Mouse (Mus musculus) WW6 (cell line): ENCODE measurements around the gene Rcor1.

ENCODE experiments used
- DNase-seq: peaks from one replicate; pipeline ENCODE4 v3.0.0-alpha.2; 2013; ENCODE audit warnings: low read depth, low spot score

The Rcor1 gene

DNA sequence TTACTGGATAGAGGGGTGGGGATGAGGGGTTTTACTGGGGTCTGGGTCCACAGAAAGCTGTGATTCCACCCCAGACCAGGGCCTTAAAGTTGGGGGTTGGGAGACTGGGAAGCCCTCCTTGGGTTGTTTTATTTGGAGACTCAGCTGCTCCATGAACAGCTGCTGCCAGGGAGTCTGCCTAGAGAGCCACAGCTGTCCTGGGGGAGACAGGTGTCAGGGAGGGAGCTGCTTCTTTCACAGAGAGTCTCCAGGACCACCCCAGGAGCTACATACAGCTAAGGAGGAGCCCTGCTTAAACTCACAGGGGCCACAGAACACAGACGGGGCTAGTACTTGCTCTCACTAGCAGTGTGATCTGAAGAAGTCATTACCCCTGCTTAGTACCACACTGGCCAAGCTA, 18.0 kb upstream of the Rcor1 start:
- DNase-seq, result no peak

DNA sequence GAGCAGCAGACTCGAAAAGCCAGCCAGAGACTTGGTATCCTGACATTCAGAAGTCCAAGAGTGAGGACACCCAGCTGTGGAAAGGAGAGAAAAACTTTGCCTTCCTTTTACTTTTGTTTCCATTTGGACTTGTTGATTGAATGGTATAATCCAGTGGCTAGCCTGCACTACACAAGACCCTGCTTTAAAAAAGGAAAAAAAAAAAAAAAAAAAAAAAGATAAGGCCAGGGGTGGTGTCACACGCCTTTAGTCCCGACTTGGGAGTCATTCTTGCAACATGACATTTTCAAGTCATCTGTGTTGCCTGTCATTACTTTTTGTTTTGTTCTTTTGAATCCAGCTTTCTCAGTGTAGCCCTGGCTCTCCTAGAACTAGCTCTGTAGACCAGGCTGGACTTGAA, 17.6 kb upstream of the Rcor1 start:
- DNase-seq, result no peak

DNA sequence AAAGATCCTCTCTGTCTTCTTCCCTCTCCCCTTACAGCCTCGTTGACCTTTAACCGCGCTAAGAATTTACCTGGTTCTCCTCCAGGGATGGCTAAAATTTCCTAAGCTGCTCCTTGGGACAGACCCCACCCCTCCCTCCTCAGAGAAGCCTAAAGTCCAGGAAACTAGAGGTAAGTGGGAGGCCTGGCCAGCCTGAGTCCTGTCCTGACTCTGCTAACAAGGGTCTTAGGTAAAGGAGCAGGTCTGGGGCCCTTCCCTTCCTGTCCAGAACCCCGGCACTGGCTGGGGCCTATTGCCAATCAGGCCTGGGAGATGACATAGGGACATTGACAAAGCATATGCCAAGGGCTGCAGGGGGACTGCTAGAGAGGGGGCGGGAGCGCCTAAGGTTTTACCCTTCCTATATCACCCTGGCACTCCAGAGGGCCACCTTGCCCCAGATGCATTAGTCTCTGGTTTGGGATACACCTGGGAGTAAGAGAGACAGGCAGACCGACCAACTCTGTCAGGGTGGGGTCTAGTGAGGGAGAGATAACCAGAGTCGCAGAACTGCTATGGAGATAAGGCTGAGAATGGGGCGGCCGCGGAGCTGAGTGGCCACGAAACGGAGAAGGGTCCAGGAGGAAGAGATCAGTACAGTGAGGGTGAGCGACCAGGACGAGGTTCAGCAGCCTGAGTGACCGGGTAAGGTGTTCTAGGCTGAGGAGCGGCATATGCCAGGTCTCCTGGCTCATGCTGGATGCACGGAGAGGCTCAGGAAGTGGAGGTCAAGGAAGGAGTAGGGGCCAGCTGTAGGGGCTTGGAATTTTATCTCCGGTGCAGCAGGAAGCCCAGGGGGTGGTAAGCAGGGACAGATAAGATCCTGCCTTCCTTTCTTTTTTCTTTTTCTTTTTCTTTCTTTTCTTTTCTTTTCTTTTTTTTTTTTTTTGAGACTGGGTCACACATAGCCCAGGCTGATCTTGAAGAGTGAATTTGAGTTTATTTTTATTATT, 10.7 kb upstream of the Rcor1 start:
- DNase-seq, result no peak

DNA sequence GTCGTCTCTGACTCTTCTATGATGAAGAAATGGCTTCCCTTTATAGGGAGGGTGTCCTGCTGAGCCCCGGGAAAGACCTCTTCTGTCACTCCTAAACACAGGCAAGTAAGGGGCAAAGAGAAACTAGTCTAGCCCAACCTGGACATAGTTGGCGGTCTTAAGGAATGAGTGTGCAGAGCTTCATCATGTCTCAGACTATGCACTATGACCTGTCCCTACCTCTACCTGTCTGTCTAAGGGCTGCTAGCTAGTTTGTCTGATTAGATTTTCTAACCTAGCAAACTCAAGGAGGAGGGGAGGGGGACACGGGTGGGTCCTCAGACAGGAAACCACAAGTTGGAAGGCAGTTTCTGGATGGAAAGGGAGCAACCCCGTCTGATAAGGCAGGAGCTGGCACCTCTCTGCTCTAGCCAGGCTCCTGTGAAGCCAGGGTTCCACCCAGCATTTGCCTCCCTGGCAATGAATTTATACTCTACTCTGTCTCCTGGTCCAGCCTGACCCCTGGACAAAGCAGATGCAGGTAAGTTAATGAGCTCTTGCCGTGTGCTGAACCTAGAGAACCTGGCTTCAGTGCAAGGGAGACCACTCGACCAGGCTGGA, 9.8 kb upstream of the Rcor1 start:
- no peak for DNase-seq

DNA sequence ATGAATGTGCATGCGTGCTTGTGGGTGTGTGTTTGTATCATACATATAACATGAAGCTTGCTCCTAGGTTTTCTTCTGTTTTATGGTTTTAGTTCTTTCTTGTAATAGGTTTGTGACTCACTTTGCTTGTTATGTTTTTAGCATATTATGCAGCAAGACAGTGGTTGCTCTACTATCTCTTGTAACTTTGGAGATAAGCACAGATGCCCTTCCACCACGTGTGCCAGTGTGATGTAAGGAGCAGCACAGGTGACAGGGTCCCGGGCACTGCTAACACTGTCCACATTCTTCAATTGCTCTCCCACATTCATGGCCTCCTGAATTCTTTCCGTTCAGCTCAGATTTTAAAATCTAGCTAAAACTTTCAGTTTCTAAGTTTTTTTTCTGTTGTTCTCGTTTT, 6.3 kb upstream of the Rcor1 start:
- DNase-seq, result no peak

DNA sequence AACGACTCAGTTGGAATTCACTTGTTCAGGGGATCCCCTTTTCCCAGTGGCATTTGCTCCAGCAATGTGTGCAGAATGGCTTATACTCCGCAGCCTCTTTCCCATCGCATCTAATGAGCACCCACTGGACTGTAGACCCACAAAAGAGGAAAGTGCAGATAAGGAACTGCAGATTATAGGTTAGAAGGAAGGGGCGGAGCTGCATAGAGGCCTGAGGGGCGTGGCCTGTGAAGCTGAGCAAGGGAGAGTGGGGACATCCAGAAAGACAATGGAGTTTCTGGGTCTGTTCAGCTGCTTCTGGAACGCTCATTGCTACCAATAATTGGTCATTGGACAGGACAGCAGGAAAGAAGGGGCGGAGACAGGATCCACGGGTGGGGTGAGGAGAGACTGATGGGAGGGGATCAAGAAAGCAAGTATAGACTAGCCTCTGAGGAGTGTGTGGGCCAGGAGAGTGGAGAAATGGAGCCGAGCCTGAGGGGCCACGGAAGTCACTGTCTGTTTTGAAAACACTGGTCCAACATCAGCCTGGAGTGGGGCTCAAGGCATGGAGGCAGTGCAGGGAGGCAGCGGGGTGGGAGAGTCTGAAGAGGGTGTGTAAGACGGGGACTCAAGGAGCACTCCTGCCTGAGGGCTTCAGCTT, 3.8 kb upstream of the Rcor1 start:
- DNase-seq, result no peak

DNA sequence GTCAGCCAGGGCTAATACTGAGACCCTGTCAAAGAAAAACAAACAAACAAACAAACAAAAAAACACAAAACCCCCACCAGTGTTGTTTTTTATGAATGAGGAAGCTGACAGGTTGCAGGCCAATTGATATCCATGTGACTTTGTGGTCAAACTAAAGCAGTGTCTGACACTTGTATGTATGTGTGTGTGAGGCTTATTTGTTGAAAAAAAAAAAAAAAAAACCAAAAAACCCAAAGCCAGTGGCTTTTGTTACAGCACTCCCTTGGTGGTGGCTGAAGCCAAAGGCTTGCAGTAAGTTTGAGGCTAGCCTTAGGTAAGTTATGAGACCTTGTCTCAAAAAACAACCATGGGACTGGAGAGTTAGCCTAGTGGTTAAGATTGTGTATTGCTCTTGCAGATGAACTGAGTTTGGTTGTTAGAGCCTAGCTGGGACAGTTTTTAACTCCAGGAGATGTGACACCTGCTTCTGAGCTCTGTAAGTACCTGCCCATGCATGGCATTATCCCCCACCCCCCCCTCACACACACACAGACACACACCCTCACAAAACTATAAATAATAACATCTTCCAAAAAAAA, 2.9 kb upstream of the Rcor1 start:
- DNase-seq, result no peak

DNA sequence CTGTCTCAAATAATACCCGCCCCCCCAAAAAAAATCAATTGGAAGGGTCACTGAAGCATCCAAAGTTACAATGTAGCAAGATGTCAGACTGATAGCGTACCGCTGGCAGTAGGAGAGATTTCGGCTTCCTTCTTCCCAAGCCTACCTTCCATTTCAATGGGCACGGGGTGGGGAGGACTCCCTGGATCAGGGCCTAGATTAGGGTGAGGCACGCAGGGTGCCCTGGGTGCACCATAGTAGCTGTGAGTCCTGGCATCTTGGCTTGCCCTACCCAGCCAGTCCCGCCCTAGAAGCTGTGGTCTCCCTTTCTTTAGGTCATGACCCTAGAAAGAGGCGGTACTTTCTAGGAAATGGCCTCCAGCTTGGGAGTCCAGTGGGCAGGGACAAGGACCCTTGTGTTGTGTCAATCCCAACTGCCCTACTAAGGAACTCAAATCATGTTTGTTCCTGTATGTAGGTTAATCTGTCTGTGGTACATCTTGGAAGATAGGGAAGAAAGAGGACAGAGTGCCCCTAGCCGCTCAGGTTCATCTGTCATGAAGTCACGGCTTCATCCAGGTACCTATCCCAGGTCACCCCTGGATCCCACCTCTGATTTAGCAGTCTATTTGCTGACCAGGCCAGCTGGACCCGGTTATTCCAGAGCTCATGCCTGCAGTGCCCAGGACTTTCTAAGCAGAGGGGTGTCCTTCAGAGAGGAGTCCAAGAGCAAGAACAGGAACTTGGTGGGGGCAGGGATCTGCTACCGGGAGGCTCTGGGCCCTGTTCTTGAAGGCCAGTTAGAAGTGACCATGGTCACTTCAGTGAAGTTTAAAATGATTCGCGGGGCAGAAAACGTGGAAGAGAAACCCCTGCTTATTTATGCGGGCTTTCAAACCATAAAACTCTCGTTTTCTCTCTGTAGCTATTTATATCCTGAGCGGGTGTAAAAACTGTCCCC, 1.6 kb upstream of the Rcor1 start:
- DNase-seq, result no peak

DNA sequence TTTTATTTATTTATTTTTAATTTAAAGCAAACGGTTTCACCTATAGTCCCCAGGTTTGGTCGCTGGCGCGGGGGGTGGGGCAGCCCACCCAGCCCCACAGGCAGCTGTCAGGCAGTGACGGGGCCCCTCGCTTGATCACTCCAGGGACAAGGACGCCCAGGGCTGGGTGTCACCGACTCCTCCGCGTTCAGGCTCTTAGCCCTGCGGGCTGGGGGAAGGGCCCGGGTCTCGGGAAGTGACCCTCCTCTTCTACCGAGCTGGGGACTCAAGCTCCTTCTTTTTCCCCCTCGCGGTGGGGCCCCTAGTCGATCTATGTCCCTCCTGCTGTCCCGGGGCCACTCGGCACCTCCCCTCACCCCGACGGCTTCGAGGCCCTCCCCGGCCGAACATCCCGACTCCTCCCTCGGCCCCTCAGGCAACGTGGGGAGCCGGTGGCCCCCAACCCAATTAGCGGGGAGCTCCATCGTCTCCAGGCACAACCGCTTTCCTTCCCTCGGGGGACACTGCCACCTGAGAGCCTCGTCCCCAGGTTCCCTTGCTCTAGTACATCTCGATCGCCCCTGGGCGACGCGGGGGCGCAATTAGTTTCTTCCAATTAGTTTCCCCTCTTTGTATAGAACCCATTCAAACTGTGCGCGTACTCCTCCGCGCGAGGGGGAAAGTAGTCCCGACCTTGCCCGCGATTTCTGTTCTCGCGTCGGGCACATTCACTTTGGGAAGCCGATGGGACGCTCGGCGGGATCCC, 748 bp upstream of the Rcor1 start:
- no peak for DNase-seq

DNA sequence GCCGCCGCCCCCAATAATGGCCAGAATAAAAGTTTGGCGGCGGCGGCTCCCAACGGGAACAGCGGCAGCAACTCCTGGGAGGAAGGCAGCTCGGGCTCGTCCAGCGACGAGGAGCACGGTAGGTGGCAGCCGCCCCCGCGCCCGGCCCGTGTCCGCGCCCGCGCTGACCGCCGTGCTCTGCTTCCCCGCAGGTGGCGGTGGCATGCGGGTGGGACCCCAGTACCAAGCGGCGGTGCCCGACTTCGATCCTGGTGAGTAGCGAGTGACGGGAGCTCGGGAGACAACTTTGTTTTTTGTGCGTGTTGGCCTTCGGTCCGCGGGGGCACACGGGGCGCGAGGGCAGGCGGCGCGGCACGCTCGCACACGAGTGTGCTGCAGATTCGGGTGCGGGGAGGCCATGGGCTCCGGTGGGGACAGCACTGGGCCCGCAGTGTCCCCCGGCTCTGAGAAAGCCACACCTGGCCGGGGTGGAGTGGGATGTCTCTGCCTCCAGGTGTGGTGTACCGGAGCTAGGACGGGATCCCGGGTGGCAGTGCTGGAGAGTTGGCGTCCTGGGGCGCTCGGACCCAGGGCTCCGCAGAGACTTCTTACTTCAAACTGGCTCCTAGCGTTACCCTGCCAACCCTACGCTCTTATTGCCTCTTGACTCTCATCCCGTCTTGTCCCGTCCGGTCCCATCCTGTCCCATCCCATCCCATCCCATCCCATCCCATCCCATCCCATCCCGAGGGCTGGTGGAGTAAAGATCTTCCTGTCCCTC, 800 bp downstream of the Rcor1 start:
- DNase-seq, result no peak

DNA sequence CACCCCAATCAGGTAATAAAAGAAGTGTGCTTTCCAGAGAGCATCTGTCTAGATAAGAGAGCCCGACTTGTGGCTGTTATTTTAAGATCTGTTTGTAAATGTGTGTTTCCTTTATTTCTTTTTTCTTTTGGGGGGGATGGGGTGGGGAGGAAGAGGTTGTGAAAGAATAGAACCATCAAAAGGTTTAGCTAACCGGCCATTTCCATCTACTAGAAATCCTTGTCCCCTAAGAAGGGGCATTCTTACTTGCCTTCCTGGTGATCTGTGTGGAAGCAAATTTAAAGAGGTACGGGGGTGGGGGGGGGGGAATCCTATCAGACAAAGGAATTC, 1.3 kb downstream of the Rcor1 start:
- no peak for DNase-seq

DNA sequence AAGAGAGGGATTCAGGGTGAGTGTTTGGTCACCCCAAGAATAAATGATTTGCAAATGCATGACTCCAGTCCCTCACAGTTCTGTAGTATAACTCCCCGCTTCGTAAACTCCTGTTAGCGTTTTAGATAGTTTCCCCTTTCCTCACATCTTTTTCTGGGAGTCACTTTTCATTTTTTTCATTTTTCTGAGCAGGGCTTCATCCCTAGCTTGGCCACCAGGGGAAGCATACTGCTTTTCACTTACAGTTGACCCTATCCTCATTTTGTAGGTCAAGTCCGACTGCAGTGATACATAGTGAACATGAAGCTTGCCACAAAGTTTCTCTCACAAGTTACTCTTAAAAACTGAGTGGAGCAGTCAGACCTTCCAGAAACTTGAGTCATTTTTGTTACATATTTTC, 2.0 kb downstream of the Rcor1 start:
- DNase-seq, result no peak

DNA sequence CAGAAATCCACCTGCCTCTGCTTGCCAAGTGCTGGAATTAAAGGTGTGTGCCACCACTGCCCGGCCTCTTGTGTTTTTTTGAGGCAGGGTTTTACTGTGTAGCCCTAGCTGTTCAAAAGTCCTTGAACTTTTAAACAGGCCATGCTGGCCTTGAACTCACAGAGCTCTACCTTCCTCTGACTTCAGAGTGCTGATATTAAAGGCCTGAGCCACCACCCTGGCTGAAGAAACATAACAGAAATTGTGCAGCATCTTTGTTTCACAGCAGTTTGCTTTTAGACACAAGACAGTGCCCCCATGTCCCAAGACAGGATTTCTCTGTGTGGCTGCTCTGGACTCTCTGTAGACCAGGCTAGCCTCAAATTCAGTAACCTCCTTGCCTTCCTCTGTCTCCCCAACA, 3.2 kb downstream of the Rcor1 start:
- no peak for DNase-seq

DNA sequence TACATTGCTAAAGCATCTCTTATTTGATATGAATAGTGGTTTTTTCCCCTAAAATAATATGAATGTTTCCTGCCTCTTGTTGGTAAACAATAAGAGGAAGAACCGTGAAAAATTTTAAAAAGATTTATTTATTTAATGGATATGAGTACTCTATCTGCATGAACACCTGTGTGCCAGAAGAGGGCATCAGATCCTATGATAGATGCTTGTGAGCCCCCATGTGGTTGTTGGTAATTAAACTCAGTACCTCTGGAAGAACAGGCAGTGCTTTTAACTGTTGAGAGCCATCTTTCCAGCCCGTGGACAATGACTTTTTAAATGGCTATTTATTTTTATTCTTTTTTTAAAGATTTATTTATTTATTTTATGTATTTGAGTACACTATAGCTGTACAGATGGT, 5.7 kb downstream of the Rcor1 start:
- no peak for DNase-seq

DNA sequence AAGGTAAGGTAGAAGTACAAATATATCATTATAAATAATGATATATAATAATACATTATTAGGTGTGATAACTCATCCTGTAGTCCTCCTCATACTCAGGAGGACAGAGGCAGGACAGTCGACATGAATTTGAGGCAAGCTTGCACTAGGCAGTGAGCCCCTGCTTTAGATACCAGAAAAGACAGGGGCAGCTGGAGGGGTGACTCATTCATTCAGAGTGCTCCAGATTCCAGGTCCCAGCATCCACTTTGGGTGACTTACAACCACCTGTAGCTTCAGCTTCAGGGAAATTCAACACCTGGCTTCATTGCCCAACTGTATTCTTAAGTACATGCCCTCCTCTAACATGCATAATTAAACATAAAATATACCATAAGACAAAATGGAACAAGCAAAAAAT, 7.7 kb downstream of the Rcor1 start:
- no peak for DNase-seq

DNA sequence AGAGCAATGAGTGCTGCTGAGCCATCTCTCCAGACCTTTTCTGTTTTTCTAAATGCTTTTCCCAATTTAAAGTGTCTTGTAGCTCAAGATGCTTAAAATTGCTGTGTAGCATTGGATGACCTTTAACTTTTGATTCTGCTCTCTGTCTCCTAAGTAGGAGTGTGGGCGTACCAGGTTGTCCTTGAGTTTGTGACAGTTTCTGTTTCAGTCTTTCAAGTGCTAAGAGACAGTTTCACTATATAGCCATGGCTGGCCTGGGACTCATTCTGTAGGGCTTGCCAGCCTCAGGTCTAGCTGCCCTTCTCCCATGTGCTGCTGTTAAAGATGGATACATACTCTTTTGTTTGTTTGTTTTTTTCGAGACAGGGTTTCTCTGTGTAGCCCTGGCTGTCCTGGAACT, 9.1 kb downstream of the Rcor1 start:
- DNase-seq, result no peak

DNA sequence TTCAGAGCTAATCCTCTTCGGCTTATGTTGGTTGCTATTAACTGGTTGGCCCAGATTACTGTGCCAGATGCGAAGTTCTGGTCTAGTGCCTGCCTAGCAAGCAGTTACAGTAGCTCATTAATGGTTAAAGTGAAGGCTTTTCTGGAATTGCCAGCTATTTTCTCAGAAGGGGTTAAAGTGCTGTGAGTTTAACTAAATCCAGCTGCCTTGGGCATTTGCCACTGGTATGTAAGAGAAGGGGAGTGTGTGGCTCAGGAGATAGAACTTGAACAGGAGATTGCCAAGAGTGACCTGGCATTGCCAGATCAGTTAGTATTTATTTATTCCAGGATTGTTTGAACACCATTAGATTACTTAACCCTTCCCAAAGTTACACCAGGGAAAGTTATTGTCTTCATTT, 11.1 kb downstream of the Rcor1 start:
- DNase-seq, result no peak

DNA sequence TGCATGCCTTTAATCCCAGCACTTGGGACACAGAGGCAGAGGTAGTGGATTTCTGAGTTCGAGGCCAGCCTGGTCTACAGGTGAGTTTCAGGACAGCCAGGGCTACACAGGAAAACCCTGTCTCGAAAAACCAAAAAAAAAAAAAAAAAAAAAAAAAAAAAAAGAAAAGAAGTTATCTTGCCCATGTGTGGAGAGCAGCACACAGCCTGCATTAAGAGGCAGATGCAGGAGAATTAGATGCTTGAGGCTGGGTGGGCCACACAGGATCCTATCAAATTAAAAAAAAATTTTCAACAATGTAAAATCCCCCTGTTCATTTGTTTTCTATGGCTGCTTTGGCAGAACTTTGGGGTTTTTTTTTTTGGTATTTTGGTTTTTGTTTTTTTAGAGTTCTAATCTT, 24.2 kb downstream of the Rcor1 start:
- no peak for DNase-seq

DNA sequence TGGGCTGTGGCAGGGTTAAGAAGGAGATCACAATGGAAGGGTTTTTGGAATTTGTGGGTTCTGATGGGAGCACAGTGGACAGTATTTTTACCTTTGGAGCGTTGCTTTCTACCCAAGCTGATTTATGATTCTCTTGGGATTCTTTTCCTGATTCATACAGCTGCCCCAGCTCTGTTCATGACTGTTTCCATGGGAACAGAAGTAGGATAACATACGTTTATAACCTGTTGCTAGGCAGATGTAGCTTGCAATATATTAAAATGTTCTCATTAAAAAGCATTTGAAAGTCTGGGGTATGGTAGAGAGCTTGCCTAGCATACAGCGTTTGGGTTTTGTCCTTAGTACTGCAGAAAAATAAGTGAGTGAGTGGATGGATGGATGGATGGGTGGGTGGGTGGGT, 25.1 kb downstream of the Rcor1 start:
- no peak for DNase-seq

DNA sequence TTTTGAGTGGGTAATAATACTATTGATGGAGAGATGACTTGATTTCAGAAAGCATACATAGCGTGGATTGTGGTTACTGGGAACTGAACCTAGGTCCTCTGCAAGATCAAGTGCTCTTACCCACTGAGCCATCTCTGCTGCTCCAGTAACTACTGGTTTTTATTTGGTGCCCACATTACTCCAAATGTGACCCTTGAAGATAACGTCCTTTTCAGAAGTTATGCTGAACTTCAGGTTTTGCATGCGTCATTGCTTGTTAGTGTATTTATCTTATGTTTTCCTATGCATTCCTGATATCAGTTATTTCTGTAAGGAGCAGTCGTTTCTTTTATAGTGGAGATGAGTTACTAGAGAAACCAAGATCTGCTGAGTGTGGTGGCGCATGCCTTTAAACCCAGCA, 26.2 kb downstream of the Rcor1 start:
- no peak for DNase-seq
